Mouse (Mus musculus): ENCODE measurements around the gene Dag1. TPM values are rescaled to one million over a fixed set of nuclear protein-coding genes. Genes with fewer than 3 reads are reported as not detected.

Dag1 gene
- polyA plus RNA-seq, 1 experiment from 2014 or later, result 64.2 TPM

GRCm38 (mm10) chr9:108178391-108178790 is 85.4 kb downstream of the Dag1 start:
- no peaks in the 10 kb centered on the region for H3K27me3 ChIP-seq (ENCODE audit: control insufficient read depth, insufficient read depth, low read length)
- H3K4me1 ChIP-seq (ENCODE audit: control insufficient read depth, insufficient read depth, low read length), result no peaks in the 10 kb centered on the region
- no peaks in the 10 kb centered on the region for H3K9me3 ChIP-seq (ENCODE audit: control insufficient read depth, low read length)
- no peak overlapping the region for H3K27ac ChIP-seq (replicated peaks; ENCODE audit: low read depth, low read length)
- no peak overlapping the region for H3K9ac ChIP-seq (replicated peaks; ENCODE audit: low read length)
- ATAC-seq (ENCODE audit: low FRiP score, low TSS enrichment) (no peak), DNase-seq (no peak)
- H3K4me3 ChIP-seq (replicated peaks; ENCODE audit: low read depth, low read length), result no peak overlapping the region
- WGBS, result 74% methylated on average over 5 of the region's 5 CpGs
- H3K4me2 ChIP-seq (ENCODE audit: low read length), result no peak overlapping the region
- 0 out of 2 replicates have a peak, but pooled peaks cover 2% of the 10 kb centered on the region for H3K36me3 ChIP-seq (ENCODE audit: control insufficient read depth, insufficient read depth, low read length)

DNA sequence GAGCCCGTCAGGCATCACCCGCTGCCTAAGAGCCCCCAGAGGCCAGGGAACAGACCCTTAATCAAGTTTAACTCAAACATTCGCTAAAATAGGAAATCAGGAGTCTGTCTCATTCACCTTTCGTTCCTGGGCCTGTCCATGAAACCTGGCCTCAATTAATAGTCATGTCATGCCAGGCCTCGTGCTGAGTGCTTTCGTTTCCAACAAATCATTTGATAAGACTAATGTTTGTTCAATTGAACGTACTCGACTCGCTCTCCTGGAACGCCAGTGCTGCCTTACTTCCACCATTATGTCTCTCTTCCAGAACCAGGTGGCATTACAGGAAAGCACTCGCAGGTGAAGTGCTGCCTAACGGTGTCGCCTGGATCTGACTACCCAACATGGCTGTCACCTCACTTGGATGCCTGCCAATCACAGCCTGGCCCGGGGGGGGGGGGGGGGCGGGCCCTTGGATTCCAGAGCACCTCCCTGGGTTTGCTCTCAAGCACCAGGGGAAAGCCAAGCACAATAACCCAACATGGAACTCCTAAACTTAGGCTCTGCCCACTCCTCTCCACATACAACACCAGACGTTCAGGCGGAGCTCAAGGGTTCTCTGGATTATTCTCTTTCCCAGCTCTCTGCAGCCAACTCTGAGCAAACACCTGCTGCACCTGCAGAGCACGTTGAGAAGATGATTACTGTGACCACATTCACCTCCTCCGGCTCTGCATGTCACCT is 88.5 kb downstream of the Dag1 start:
- no peaks in the 10 kb centered on the region for H3K9me3 ChIP-seq (ENCODE audit: control insufficient read depth, low read length)
- no peaks in the 10 kb centered on the region for H3K27me3 ChIP-seq (ENCODE audit: control insufficient read depth, insufficient read depth, low read length)
- H3K9ac ChIP-seq (replicated peaks; ENCODE audit: low read length), result no peak overlapping the region
- no peaks in the 10 kb centered on the region for H3K36me3 ChIP-seq (ENCODE audit: control insufficient read depth, insufficient read depth, low read length)
- no peak overlapping the region for H3K4me3 ChIP-seq (replicated peaks; ENCODE audit: low read depth, low read length)
- H3K4me2 ChIP-seq (ENCODE audit: low read length), result no peak overlapping the region
- DNase-seq, result no peak
- WGBS, result 80% methylated on average over 19 of the region's 19 CpGs
- no peaks in the 10 kb centered on the region for H3K4me1 ChIP-seq (ENCODE audit: control insufficient read depth, insufficient read depth, low read length)
- no peak overlapping the region for H3K27ac ChIP-seq (replicated peaks; ENCODE audit: low read depth, low read length)
- no peak for ATAC-seq (ENCODE audit: low FRiP score, low TSS enrichment)

DNA sequence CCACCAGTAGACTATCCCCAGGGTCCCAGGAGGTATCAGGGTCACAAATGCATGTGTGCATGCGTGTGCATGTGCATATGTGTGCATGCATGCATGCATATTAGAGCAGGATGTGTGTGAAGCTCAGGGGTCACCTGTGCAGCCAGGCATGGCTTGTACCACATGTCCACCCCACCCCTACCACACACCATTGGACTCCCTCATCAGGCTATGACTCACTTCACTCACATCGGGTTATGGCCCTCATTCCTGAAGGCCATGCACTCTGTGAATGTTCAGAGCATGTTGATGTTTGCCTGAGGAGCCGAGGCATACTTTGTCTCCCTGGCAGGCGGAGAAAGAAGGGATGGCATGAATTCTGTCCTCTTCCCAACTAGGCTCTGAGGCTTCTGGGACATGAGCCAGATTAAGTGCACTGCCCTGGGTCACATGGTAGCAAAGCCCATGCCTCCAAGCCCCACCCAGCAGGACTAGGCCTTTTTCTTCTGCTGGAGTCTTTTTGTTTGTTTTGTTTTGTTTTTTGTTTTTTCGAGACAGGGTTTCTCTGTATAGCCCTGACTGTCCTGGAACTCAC is 90.9 kb downstream of the Dag1 start:
- WGBS, result 84% methylated on average over 5 of the region's 5 CpGs
- DNase-seq (no peak), ATAC-seq (ENCODE audit: low FRiP score, low TSS enrichment) (no peak)

GRCm38 (mm10) chr9:108169751-108170150 is 94.0 kb downstream of the Dag1 start:
- H3K27ac ChIP-seq (replicated peaks; ENCODE audit: low read depth, low read length), result no peak overlapping the region
- no peak overlapping the region for H3K9ac ChIP-seq (replicated peaks; ENCODE audit: low read length)
- no peaks in the 10 kb centered on the region for H3K27me3 ChIP-seq (ENCODE audit: control insufficient read depth, insufficient read depth, low read length)
- no peaks in the 10 kb centered on the region for H3K36me3 ChIP-seq (ENCODE audit: control insufficient read depth, insufficient read depth, low read length)
- no peak for DNase-seq
- H3K4me1 ChIP-seq (ENCODE audit: control insufficient read depth, insufficient read depth, low read length), result no peaks in the 10 kb centered on the region
- H3K9me3 ChIP-seq (ENCODE audit: control insufficient read depth, low read length), result no peaks in the 10 kb centered on the region
- no peak overlapping the region for H3K4me3 ChIP-seq (replicated peaks; ENCODE audit: low read depth, low read length)
- ATAC-seq (ENCODE audit: low FRiP score, low TSS enrichment), result no peak
- no peak overlapping the region for H3K4me2 ChIP-seq (ENCODE audit: low read length)
- WGBS, result 81% methylated on average over 10 of the region's 10 CpGs

More for the DNA sequence above, 90.9 kb downstream of the Dag1 start:
- Histone ChIP-seq H3K4me1 (ENCODE audit: control insufficient read depth, insufficient read depth, low read length) (no peaks in the 10 kb centered on the region), H3K4me3 (replicated peaks; ENCODE audit: low read depth, low read length) (no peak overlapping the region), H3K9me3 (ENCODE audit: control insufficient read depth, low read length) (no peaks in the 10 kb centered on the region), H3K27ac (replicated peaks; ENCODE audit: low read depth, low read length) (no peak overlapping the region), H3K27me3 (ENCODE audit: control insufficient read depth, insufficient read depth, low read length) (no peaks in the 10 kb centered on the region), H3K4me2 (ENCODE audit: low read length) (no peak overlapping the region), H3K9ac (replicated peaks; ENCODE audit: low read length) (no peak overlapping the region), H3K36me3 (ENCODE audit: control insufficient read depth, insufficient read depth, low read length) (no peaks in the 10 kb centered on the region)

DNA sequence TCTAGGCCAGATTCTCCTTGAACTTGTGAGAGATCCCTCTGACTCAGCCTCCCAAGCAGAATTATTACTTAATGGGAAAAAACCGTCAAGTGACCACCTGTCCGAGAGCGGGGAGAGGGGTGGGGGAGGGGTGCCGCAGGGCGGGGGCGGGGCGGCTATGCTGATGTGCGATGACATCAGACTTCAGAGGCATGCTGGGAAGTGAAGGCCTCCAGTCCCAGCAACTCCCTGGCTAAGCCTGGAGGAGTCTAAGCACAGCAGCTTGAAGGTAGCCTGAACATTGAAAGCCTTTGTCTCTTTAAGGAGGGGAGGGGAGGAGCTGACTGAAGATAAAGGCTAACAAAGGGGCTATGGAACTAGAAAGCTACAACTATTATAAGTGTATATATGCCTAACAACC is 98.6 kb downstream of the Dag1 start:
- no peaks in the 10 kb centered on the region for H3K27me3 ChIP-seq (ENCODE audit: control insufficient read depth, insufficient read depth, low read length)
- no peak for DNase-seq

GRCm38 (mm10) chr9:108163646-108164284 is 100.0 kb downstream of the Dag1 start:
- ATAC-seq (ENCODE audit: low FRiP score, low TSS enrichment) (no peak), DNase-seq (no peak)
- H3K4me3 ChIP-seq (replicated peaks; ENCODE audit: low read depth, low read length), result no peak overlapping the region
- no peaks in the 10 kb centered on the region for H3K4me1 ChIP-seq (ENCODE audit: control insufficient read depth, insufficient read depth, low read length)
- H3K9me3 ChIP-seq (ENCODE audit: control insufficient read depth, low read length), result no peaks in the 10 kb centered on the region
- no peaks in the 10 kb centered on the region for H3K36me3 ChIP-seq (ENCODE audit: control insufficient read depth, insufficient read depth, low read length)
- no peaks in the 10 kb centered on the region for H3K27me3 ChIP-seq (ENCODE audit: control insufficient read depth, insufficient read depth, low read length)
- no peak overlapping the region for H3K9ac ChIP-seq (replicated peaks; ENCODE audit: low read length)
- H3K4me2 ChIP-seq (ENCODE audit: low read length), result no peak overlapping the region
- no peak overlapping the region for H3K27ac ChIP-seq (replicated peaks; ENCODE audit: low read depth, low read length)
- 77% methylated on average over 16 of the region's 16 CpGs for WGBS

More for the DNA sequence above, 98.6 kb downstream of the Dag1 start:
- no peak overlapping the region for H3K4me2 ChIP-seq (ENCODE audit: low read length)
- no peak overlapping the region for H3K4me3 ChIP-seq (replicated peaks; ENCODE audit: low read depth, low read length)
- H3K9me3 ChIP-seq (ENCODE audit: control insufficient read depth, low read length), result no peaks in the 10 kb centered on the region
- 36% methylated on average over 8 of the region's 8 CpGs for WGBS
- no peak overlapping the region for H3K9ac ChIP-seq (replicated peaks; ENCODE audit: low read length)
- H3K36me3 ChIP-seq (ENCODE audit: control insufficient read depth, insufficient read depth, low read length), result no peaks in the 10 kb centered on the region
- H3K4me1 ChIP-seq (ENCODE audit: control insufficient read depth, insufficient read depth, low read length), result no peaks in the 10 kb centered on the region
- no peak for ATAC-seq (ENCODE audit: low FRiP score, low TSS enrichment)
- H3K27ac ChIP-seq (replicated peaks; ENCODE audit: low read depth, low read length), result no peak overlapping the region

DNA sequence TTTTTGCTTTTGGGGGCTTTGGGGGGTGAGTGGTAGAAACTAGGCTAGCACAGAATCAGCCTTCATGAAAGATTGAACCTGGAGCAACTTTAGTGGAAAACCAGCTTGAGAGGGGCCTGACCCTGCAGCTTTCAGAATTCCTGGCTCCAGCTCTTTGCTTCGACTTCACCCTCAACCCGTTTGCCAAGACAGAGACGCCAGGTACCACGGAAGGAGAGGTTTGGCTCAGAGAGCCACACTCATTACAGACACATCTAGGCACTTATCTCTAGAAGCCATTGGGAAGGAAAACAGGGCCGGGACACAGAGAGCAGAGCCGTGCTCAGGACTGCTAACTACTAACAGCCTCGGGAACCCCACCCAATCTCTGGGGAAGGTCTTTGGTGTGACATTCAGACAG is 105.9 kb downstream of the Dag1 start:
- WGBS, result 79% methylated on average over 7 of the region's 7 CpGs
- Histone ChIP-seq H3K36me3 (ENCODE audit: control insufficient read depth, insufficient read depth, low read length) (no peaks in the 10 kb centered on the region), H3K9me3 (ENCODE audit: control insufficient read depth, low read length) (no peaks in the 10 kb centered on the region), H3K9ac (replicated peaks; ENCODE audit: low read length) (no peak overlapping the region), H3K4me2 (ENCODE audit: low read length) (no peak overlapping the region), H3K4me3 (replicated peaks; ENCODE audit: low read depth, low read length) (no peak overlapping the region), H3K27ac (replicated peaks; ENCODE audit: low read depth, low read length) (no peak overlapping the region), H3K4me1 (ENCODE audit: control insufficient read depth, insufficient read depth, low read length) (no peaks in the 10 kb centered on the region), H3K27me3 (ENCODE audit: control insufficient read depth, insufficient read depth, low read length) (no peaks in the 10 kb centered on the region)
- ATAC-seq (ENCODE audit: low FRiP score, low TSS enrichment) (no peak), DNase-seq (no peak)

- H3K4me3 ChIP-seq (replicated peaks; ENCODE audit: low read depth, low read length), result no peak overlapping the region
- no peak overlapping the region for H3K4me2 ChIP-seq (ENCODE audit: low read length)
- H3K9me3 ChIP-seq (ENCODE audit: control insufficient read depth, low read length), result no peaks in the 10 kb centered on the region
- WGBS, result 91% methylated on average over 6 of the region's 6 CpGs
- no peak for DNase-seq
- ATAC-seq (ENCODE audit: low FRiP score, low TSS enrichment), result no peak
- H3K27ac ChIP-seq (replicated peaks; ENCODE audit: low read depth, low read length), result no peak overlapping the region
- H3K9ac ChIP-seq (replicated peaks; ENCODE audit: low read length), result no peak overlapping the region
- H3K36me3 ChIP-seq (ENCODE audit: control insufficient read depth, insufficient read depth, low read length), result no peaks in the 10 kb centered on the region
- H3K27me3 ChIP-seq (ENCODE audit: control insufficient read depth, insufficient read depth, low read length), result no peaks in the 10 kb centered on the region
- no peaks in the 10 kb centered on the region for H3K4me1 ChIP-seq (ENCODE audit: control insufficient read depth, insufficient read depth, low read length)
Observed at GRCm38 (mm10) chr9:108157451-108157850, 106.3 kb downstream of the Dag1 start.

DNA sequence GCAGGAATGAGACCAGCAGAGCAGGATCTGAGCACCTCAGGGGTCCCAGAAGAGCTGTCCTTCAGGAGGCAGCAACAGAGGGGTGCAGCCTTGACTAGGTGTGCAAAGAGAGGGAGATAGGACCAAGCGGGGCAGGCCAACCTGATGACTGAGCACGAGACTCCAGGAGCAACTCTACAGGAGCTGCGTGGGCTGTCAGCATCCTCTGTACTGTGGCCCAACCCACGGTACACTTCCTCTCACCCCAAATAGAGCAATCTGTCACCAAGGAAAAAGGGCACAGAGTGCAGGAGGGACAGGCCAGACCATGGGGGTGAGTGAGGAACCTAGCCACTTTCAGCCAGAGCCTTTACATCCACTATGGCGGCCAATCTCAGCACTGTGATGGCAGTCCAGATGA is 107.0 kb downstream of the Dag1 start:
- H3K27me3 ChIP-seq (ENCODE audit: control insufficient read depth, insufficient read depth, low read length), result no peaks in the 10 kb centered on the region
- H3K9ac ChIP-seq (replicated peaks; ENCODE audit: low read length), result no peak overlapping the region
- H3K27ac ChIP-seq (replicated peaks; ENCODE audit: low read depth, low read length), result no peak overlapping the region
- 90% methylated on average over 5 of the region's 5 CpGs for WGBS
- no peak overlapping the region for H3K4me3 ChIP-seq (replicated peaks; ENCODE audit: low read depth, low read length)
- ATAC-seq (ENCODE audit: low FRiP score, low TSS enrichment) (no peak), DNase-seq (no peak)
- H3K4me1 ChIP-seq (ENCODE audit: control insufficient read depth, insufficient read depth, low read length), result no peaks in the 10 kb centered on the region
- no peak overlapping the region for H3K4me2 ChIP-seq (ENCODE audit: low read length)
- H3K36me3 ChIP-seq (ENCODE audit: control insufficient read depth, insufficient read depth, low read length), result no peaks in the 10 kb centered on the region
- H3K9me3 ChIP-seq (ENCODE audit: control insufficient read depth, low read length), result no peaks in the 10 kb centered on the region

All from midbrain, embryonic 14.5 days (tissue).